Mouse (Mus musculus) embryo, embryonic 11.5 days (tissue): ENCODE data around the gene Cep164.

Experiments used
- DNase-seq: peaks from one replicate; pipeline ENCODE4 v3.0.0-alpha.2; 2012; ENCODE audit warnings: low read depth, low spot score

The Cep164 gene

GRCm38 (mm10) chr9:45838434-45839138 is 10.1 kb upstream of the Cep164 start, which contains the start of gene Bace1:
Gene Bace1, plus strand, starts transcription at chr9:45838580.
- DNase-seq, result peak; percentile 70

- DNase-seq, result no peak
Measured at GRCm38 (mm10) chr9:45838069-45838433, 9.6 kb upstream of the Cep164 start.

- no peak for DNase-seq
Measured at GRCm38 (mm10) chr9:45833461-45833860, 5.0 kb upstream of the Cep164 start.

- DNase-seq, result no peak
Measured at GRCm38 (mm10) chr9:45832898-45833297, 4.4 kb upstream of the Cep164 start.

GRCm38 (mm10) chr9:45829107-45829506 is 616 bp upstream of the Cep164 start:
- DNase-seq, result peak; percentile 74

GRCm38 (mm10) chr9:45827663-45828290 is 714 bp downstream of the Cep164 start:
- no peak for DNase-seq

- DNase-seq, result no peak
Measured at GRCm38 (mm10) chr9:45818406-45819011, 10.0 kb downstream of the Cep164 start.

GRCm38 (mm10) chr9:45815525-45815924 is 13.0 kb downstream of the Cep164 start:
- no peak for DNase-seq

- no peak for DNase-seq
Measured at GRCm38 (mm10) chr9:45815113-45815512, 13.4 kb downstream of the Cep164 start.

- DNase-seq, result no peak
Measured at GRCm38 (mm10) chr9:45811946-45812345, 16.5 kb downstream of the Cep164 start.

- DNase-seq, result no peak
Measured at GRCm38 (mm10) chr9:45807761-45808160, 20.7 kb downstream of the Cep164 start.

GRCm38 (mm10) chr9:45807337-45807736 is 21.2 kb downstream of the Cep164 start:
- no peak for DNase-seq

GRCm38 (mm10) chr9:45806847-45807246 is 21.6 kb downstream of the Cep164 start:
- no peak for DNase-seq

- DNase-seq, result no peak
Measured at GRCm38 (mm10) chr9:45803070-45803774, 25.3 kb downstream of the Cep164 start.

GRCm38 (mm10) chr9:45799402-45799801 is 29.1 kb downstream of the Cep164 start:
- no peak for DNase-seq

- DNase-seq, result peak; percentile 62
Measured at GRCm38 (mm10) chr9:45798467-45799164, 29.9 kb downstream of the Cep164 start.

- DNase-seq, result no peak
Measured at GRCm38 (mm10) chr9:45797271-45797670, 31.2 kb downstream of the Cep164 start.

- DNase-seq, result no peak
Measured at GRCm38 (mm10) chr9:45795722-45796121, 32.8 kb downstream of the Cep164 start.

- DNase-seq, result no peak
Measured at GRCm38 (mm10) chr9:45793697-45794096, 34.8 kb downstream of the Cep164 start.

GRCm38 (mm10) chr9:45792235-45792634 is 36.3 kb downstream of the Cep164 start:
- DNase-seq, result no peak

- no peak for DNase-seq
Measured at GRCm38 (mm10) chr9:45791456-45792142, 36.9 kb downstream of the Cep164 start.
